ENCODE assay signal across 8 mouse cellular contexts in the genomic region with DNA sequence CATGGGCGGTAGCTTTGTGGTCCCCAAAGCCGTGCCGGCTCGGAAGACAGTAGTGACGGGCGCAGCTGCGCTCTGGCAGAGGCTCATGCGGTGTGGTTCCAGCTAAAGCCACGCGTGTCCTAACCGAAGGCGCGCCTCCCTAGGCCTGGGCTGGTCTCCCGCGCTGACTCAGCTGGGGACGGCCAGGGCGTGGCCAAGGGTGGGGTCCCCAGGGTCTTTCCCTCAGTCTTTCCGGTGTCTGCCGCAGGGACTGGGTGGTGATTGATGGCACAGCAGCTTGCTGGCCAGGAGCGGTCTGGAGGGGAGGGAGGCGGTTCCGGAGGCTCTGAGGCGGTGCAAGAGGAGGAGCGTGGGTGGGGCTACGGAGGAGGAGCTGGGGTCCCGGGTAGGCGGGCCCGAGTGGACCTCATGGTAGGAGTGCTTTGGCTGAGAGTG. TPM values are rescaled to one million over a fixed set of nuclear protein-coding genes. Genes with fewer than 3 reads are reported as not detected.
A peak's percentile ranks its signal among the peaks of the same experiment; 100 is the strongest.
DNase-seq lines count a peak whose midpoint lies in the region; ATAC-seq lines count a peak whose summit lies in the region.

No protein-coding gene starts in this region.

- no peaks in the 10 kb centered on the region for H3K36me3 ChIP-seq in intestine, embryonic 14.5 days (ENCODE audit: control insufficient read depth, insufficient read depth, low read length)
- H3K36me3 ChIP-seq in midbrain, embryonic 11.5 days (ENCODE audit: control insufficient read depth, insufficient read depth, low read length), result no peaks in the 10 kb centered on the region

- H3K9me3 ChIP-seq in intestine, embryonic 14.5 days (ENCODE audit: control insufficient read depth, low read length), result no peaks in the 10 kb centered on the region
- H3K9me3 ChIP-seq in midbrain, embryonic 11.5 days (ENCODE audit: control insufficient read depth, low read length), result no peaks in the 10 kb centered on the region

- peak overlapping the region; percentile 95 for H3K4me2 ChIP-seq in intestine, embryonic 14.5 days (ENCODE audit: low read length)
- H3K4me2 ChIP-seq in midbrain, embryonic 11.5 days, result peak overlapping the region; percentile 76

- H3K4me1 ChIP-seq in intestine, embryonic 14.5 days (replicated peaks; ENCODE audit: control insufficient read depth, insufficient read depth, low read length), result peaks cover 42% of the 10 kb centered on the region
- H3K4me1 ChIP-seq in midbrain, embryonic 11.5 days (ENCODE audit: control insufficient read depth, insufficient read depth, low read length), result peaks cover 13% of the 10 kb centered on the region

- no peaks in the 10 kb centered on the region for H3K27me3 ChIP-seq in intestine, embryonic 14.5 days (replicated peaks; ENCODE audit: control insufficient read depth, insufficient read depth, low read length)
- H3K27me3 ChIP-seq in midbrain, embryonic 11.5 days (ENCODE audit: control insufficient read depth, insufficient read depth, low read length), result peaks cover 13% of the 10 kb centered on the region

- intact Hi-C loops in left cerebral cortex, postnatal 4 days (cut with DNase I), result no loop called here

- ATAC-seq in intestine, embryonic 14.5 days (replicated peaks; ENCODE audit: low FRiP score, low TSS enrichment, low read depth), result peak; percentile 95
- peak; percentile 96 for ATAC-seq in midbrain, embryonic 11.5 days (ENCODE audit: low FRiP score)
- no peak; the same call in 1 of the 2 replicates for ATAC-seq in erythroid progenitor cell, adult 5-6 weeks (replicated peaks; ENCODE audit: low FRiP score, poor library complexity, severe bottlenecking)

- peak; percentile 63 for DNase-seq in adipocyte (ENCODE audit: low spot score)
- peak; percentile 94 for DNase-seq in embryo, embryonic 10.5 days (ENCODE audit: low spot score)
- peak; percentile 92 for DNase-seq in gastrocnemius, postnatal 25 days
- peak; percentile 97 for DNase-seq in intestine, embryonic 14.5 days (ENCODE audit: low spot score)
- DNase-seq in left cerebral cortex, postnatal 4 days, result peak; percentile 80
- peak; percentile 97 for DNase-seq in midbrain, embryonic 11.5 days (ENCODE audit: low spot score, missing footprints)
- DNase-seq in skeletal muscle tissue, adult 2 months (ENCODE audit: low read depth, low spot score), result peak; percentile 90

- H3K27ac ChIP-seq in intestine, embryonic 14.5 days (ENCODE audit: low read depth), result peak overlapping the region; percentile 71
- H3K27ac ChIP-seq in midbrain, embryonic 11.5 days (ENCODE audit: low read depth, low read length), result no peak overlapping the region

- WGBS in intestine, embryonic 14.5 days, result under 1% methylated on average over 28 of the region's 28 CpGs
- WGBS in midbrain, embryonic 11.5 days, result under 1% methylated on average over 28 of the region's 28 CpGs

- peak overlapping the region; percentile 52 for H3K4me3 ChIP-seq in intestine, embryonic 14.5 days (ENCODE audit: low read depth, low read length)
- peak overlapping the region; percentile 40 for H3K4me3 ChIP-seq in midbrain, embryonic 11.5 days (ENCODE audit: low read depth, low read length)

- peak overlapping the region; percentile 55 for H3K9ac ChIP-seq in intestine, embryonic 14.5 days (ENCODE audit: low read length)
- H3K9ac ChIP-seq in midbrain, embryonic 11.5 days (ENCODE audit: low read length), result peak overlapping the region; percentile 51

RNA-seq across cellular contexts. Expression of a gene that starts 54.2 kb away (rescaled TPM):
- total RNA-seq in gastrocnemius, postnatal 25 days (2021), result 100 to 1,000 TPM; 143 to 163 TPM
- polyA plus RNA-seq in intestine, embryonic 14.5 days (2014; fragmentation: Nextera tagmentation; extraction: Ambion mirVana), result 60.4 and 65.3 TPM in 2 replicates
- 10 to 100 TPM; 66.4 to 74.2 TPM for total RNA-seq in left cerebral cortex, postnatal 4 days (2021)
- 20.2 and 21.1 TPM in 2 replicates for polyA plus RNA-seq in midbrain, embryonic 11.5 days (2014; fragmentation: Nextera tagmentation; extraction: Ambion mirVana)
- total RNA-seq in erythroid progenitor cell, adult 5-6 weeks (2015; ENCODE audit: low replicate concordance), result 21.0 and 28.1 TPM in 2 replicates
- total RNA-seq in erythroid progenitor cell, adult 5-6 weeks (2017; ENCODE audit: low replicate concordance), result 17.1 and 22.1 TPM in 2 replicates
